Mouse (Mus musculus): ENCODE results near the gene Zfp42. TPM values are rescaled to one million over a fixed set of nuclear protein-coding genes. Genes with fewer than 3 reads are reported as not detected.

Zfp42 gene
- polyA plus RNA-seq, 1 experiment from 2014 or later = not detected

Other genes with a start within 250 kb of the Zfp42 start
- not detected in 2 replicates for gene Triml1, start 165.5 kb downstream of the Zfp42 start, polyA plus RNA-seq (2015; fragmentation: Nextera tagmentation; extraction: Ambion mirVana)
- not detected in 2 replicates for gene Triml2, start 126.4 kb downstream of the Zfp42 start, polyA plus RNA-seq (2015; fragmentation: Nextera tagmentation; extraction: Ambion mirVana)
- gene Adam26b, start 221.1 kb upstream of the Zfp42 start, polyA plus RNA-seq (2015; fragmentation: Nextera tagmentation; extraction: Ambion mirVana) = not detected in 2 replicates